Mouse (Mus musculus) olfactory bulb, adult 2 months (tissue): Measurements from ENCODE around the gene Stip1. TPM values are rescaled to one million over a fixed set of nuclear protein-coding genes. Genes with fewer than 3 reads are reported as not detected.

ENCODE experiments used
- H3K27ac ChIP-seq: fragments of 200-500 bp; 2 replicates; pipeline ENCODE4 v1.5.1; 2012; ENCODE audit warnings: low read depth, low read length; ENCODE audit not compliant: insufficient read depth
- H3K4me1 ChIP-seq: fragments of 200-500 bp; 2 replicates; pipeline ENCODE4 v1.6.1; 2012; ENCODE audit warnings: low read length; ENCODE audit not compliant: control insufficient read depth, insufficient read depth
- H3K4me3 ChIP-seq: fragments of 200-500 bp; 2 replicates; pipeline ENCODE4 v1.5.1; 2012; ENCODE audit warnings: mild to moderate bottlenecking, low read depth, low read length, moderate library complexity; ENCODE audit not compliant: insufficient read depth
- CTCF ChIP-seq: fragments of 200-500 bp; IDR thresholded peaks from 2 replicates; pipeline ENCODE4 v1.5.1; 2012; ENCODE audit warnings: low read depth, mild to moderate bottlenecking, low read length, moderate library complexity; ENCODE audit not compliant: insufficient read depth
- POLR2A ChIP-seq: fragments of 200-500 bp; IDR thresholded peaks from 2 replicates; pipeline ENCODE4 v1.6.1; 2012; ENCODE audit warnings: mild to moderate bottlenecking, low read depth, low read length, moderate library complexity; ENCODE audit not compliant: insufficient read depth
- WGBS: fragments of 180-500 bp; shearing (Covaris S2); methylation state at CpG from one replicate; pipeline ENCODE4 v1.1.7; 2018; 5-methylcytosine and 5-hydroxymethylcytosine counted together
- polyA plus RNA-seq: library from polyadenylated mRNA; stranded (reverse); fragments of >200 nt; gene quantifications from 2 replicates; pipeline ENCODE4 v1.2.4, GENCODE M21; 2012; ENCODE audit warnings: low replicate concordance; ENCODE audit not compliant: missing spikeins, insufficient read depth, insufficient read length

Gene Stip1
- polyA plus RNA-seq, 1 experiment, result 145 TPM

GRCm38 (mm10) chr19:6979486-6980380, 60.0 kb downstream of the Stip1 start:
- WGBS, result 1% methylated on average over 59 of the region's 59 CpGs
- Histone ChIP-seq H3K4me3 (peak overlapping the region; percentile 70), H3K4me1 (peaks cover 26% of the 10 kb centered on the region), H3K27ac (peak overlapping the region; percentile 84)
- peak; percentile 85 for TF ChIP-seq CTCF
- TF ChIP-seq POLR2A, result no peak; the same call in 1 of the 2 replicates

DNA sequence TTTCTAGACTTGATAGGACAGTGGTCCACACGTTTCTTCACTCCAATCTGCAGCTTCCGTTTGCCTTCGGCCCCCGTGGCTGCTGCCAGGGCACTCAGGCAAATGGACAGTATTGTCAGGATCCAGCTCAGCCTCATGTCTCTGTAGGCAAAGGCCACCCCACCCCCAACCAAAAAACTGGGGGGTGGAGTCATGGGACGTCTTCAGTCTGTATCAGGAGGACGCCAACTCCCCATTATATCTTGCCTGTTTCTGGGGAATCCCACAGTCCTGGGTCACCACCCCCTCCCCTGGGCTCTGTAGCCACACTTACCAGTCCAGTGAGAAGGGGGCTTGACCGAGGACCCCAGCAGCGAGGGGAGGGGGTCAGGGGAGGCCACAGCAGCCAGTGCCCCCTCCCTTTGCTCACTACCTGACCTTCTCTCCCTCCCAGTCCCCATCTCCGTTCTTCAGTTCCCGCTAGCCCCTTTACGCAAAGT, 60.7 kb downstream of the Stip1 start:
- Histone ChIP-seq H3K27ac (peak overlapping the region; percentile 84), H3K4me1 (peaks cover 27% of the 10 kb centered on the region), H3K4me3 (peak overlapping the region; percentile 70)
- WGBS, result 8% methylated on average over 11 of the region's 11 CpGs
- TF ChIP-seq CTCF (no peak), POLR2A (no peak)

- H3K27ac ChIP-seq, result peak overlapping the region; percentile 16; the same call in 1 of the 2 replicates
- TF ChIP-seq CTCF, result no peak
- no peak for TF ChIP-seq POLR2A
- H3K4me3 ChIP-seq, result peak overlapping the region; percentile 70; the same call in 1 of the 2 replicates
- WGBS, result 36% methylated on average over 3 of the region's 3 CpGs
- H3K4me1 ChIP-seq, result peaks cover 28% of the 10 kb centered on the region
Observed at GRCm38 (mm10) chr19:6978639-6978974, 61.2 kb downstream of the Stip1 start.

GRCm38 (mm10) chr19:6977759-6978638, 61.8 kb downstream of the Stip1 start:
- Histone ChIP-seq H3K4me1 (peaks cover 28% of the 10 kb centered on the region), H3K27ac (0 out of 2 replicates have a peak overlapping the region, but pooled peaks have one; percentile 16), H3K4me3 (no peak overlapping the region)
- TF ChIP-seq POLR2A, result no peak
- no peak for TF ChIP-seq CTCF
- 68% methylated on average over 13 of the region's 13 CpGs for WGBS

GRCm38 (mm10) chr19:6975537-6976521, 63.9 kb downstream of the Stip1 start, which contains the start of gene Plcb3:
TSS of gene Plcb3 (minus strand) at chr19:6976470.
- 3% methylated on average over 16 of the region's 16 CpGs for WGBS
- H3K4me3 ChIP-seq, result peak within 1 kb of the TSS; percentile 60
- H3K27ac ChIP-seq, result peak within 1 kb of the TSS; percentile 48
- TF ChIP-seq CTCF, result no peak
- no peak for TF ChIP-seq POLR2A
- peaks cover 29% of the 10 kb centered on the region for H3K4me1 ChIP-seq

GRCm38 (mm10) chr19:6974211-6975205, 65.3 kb downstream of the Stip1 start, which contains the start of gene Ppp1r14b:
TSS of gene Ppp1r14b (plus strand) at chr19:6974968.
- TF ChIP-seq POLR2A, result peak; percentile 18; the same call in 1 of the 2 replicates
- TF ChIP-seq CTCF, result no peak
- Histone ChIP-seq H3K27ac (peak within 1 kb of the TSS; percentile 43), H3K4me3 (peak within 1 kb of the TSS; percentile 60), H3K4me1 (peaks cover 42% of the 10 kb centered on the region)
- WGBS, result 3% methylated on average over 75 of the region's 84 CpGs

DNA sequence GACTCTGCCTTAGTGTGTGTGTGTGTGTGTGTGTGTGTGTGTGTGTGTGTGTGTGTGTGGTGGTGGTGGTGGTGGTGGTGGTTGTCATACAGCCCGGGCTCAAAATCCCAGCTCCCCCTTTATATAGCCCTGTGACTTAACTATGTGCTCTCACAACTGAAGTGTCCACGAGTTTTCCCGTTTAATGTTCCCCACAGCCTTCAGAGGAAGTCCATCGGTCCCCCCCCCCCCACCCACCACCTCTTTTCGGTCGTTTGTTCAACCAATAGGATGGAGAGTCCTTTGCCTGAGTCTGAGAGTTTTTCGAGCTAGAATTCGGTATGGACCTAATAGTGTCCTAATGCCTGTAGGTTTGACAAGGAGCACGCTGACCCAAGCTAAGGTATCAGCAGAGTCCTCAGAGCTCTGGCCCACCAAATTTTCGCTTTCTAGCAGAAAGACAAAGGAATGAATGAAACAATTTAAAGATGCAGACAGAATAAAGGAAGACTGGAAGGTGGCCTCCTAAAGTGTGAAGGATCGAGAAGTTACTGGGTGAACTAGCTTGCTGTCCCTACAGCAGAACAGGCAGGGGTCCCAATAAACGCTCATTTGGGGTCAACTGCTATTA, 66.1 kb downstream of the Stip1 start:
- H3K27ac ChIP-seq, result no peak overlapping the region
- TF ChIP-seq CTCF (no peak), POLR2A (no peak)
- H3K4me3 ChIP-seq, result no peak overlapping the region
- peaks cover 41% of the 10 kb centered on the region for H3K4me1 ChIP-seq
- WGBS, result 35% methylated on average over 12 of the region's 12 CpGs
